Mouse (Mus musculus): ENCODE results near the gene Cct7. TPM values are rescaled to one million over a fixed set of nuclear protein-coding genes. Genes with fewer than 3 reads are reported as not detected.
"Not testable (repeated sequence)": the region's sequence is repeated elsewhere in the genome, so short reads cannot be mapped to it uniquely, and the experiment has no call there.

The Cct7 gene
- total and polyA plus RNA-seq, 2 experiments = 76.2 to 115 TPM

DNA sequence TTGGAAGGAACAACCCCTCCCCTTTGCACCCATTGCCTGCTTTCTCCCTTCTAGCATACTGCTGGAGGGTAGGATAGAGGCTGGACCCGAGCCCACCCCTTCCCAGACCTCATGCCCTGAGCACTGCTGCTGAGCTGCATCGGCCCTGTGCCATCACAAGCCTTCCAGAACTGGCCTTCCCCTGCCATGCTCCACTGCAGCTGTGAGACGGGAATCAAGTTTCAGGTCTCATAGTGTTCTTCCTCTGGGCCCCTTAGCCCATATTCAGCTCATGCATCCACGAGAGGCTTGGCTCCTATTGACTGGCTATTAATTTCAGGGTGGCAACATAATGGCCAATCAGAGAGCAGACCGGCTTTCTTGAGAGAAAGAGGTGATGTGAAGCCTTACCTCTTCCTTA is 6.0 kb upstream of the Cct7 start:
- Histone ChIP-seq H3K79me2 (ENCODE audit: control insufficient read depth, insufficient read depth, low read length) (no peaks in the 10 kb centered on the region; the same call in 1 of the 2 replicates), H3K27ac (replicated peaks; ENCODE audit: insufficient read depth, low read depth, low read length) (no peak overlapping the region), H3K4me3 (ENCODE audit: insufficient read depth, low read depth, low read length) (no peak overlapping the region), H3K4me1 (ENCODE audit: control insufficient read depth, insufficient read depth, low read length) (no peaks in the 10 kb centered on the region), H3K27me3 (ENCODE audit: control insufficient read depth, insufficient read depth, low read length) (no peaks in the 10 kb centered on the region), H3K9ac (ENCODE audit: low read depth, low read length) (no peak overlapping the region), H3K36me3 (ENCODE audit: control insufficient read depth, insufficient read depth, low read length) (no peaks in the 10 kb centered on the region; the same call in 1 of the 2 replicates)
- TF ChIP-seq POLR2A (IDR thresholded peaks at IDR 0.05; ENCODE audit: extremely low read depth, insufficient read depth, low read length) = no peak
- TF ChIP-seq CTCF (IDR thresholded peaks at IDR 0.05; ENCODE audit: low read depth, low read length) = no peak
- WGBS = 93% methylated on average over 5 of the region's 5 CpGs
- DNase-seq (ENCODE audit: extremely low read depth, low read depth, low spot score) = no peak

DNA sequence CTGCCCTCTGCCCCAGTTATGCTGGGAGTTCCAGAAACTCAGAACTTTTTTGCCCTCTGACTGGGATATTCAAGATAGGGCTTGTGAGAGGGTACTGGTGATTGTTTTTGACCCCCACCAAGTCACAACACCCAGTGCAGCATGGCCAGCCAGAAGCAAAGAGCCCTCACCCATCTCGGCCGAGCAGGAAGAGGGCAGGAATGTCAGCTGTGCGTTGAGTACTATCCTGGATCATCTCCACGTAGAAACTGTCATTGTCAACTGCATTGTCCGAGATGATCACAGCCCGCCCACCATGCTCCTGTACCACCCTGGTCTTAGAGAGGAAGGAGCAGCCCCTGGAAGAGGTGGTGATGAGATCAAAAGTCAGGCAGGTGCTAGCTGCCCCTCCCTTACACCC is 4.0 kb upstream of the Cct7 start:
- H3K27me3 ChIP-seq (ENCODE audit: control insufficient read depth, insufficient read depth, low read length) = no peaks in the 10 kb centered on the region
- no peaks in the 10 kb centered on the region; the same call in 1 of the 2 replicates for H3K36me3 ChIP-seq (ENCODE audit: control insufficient read depth, insufficient read depth, low read length)
- 94% methylated on average over 6 of the region's 6 CpGs for WGBS
- TF ChIP-seq CTCF (IDR thresholded peaks at IDR 0.05; ENCODE audit: low read depth, low read length) (no peak), POLR2A (IDR thresholded peaks at IDR 0.05; ENCODE audit: extremely low read depth, insufficient read depth, low read length) (no peak)
- no peak for DNase-seq (ENCODE audit: extremely low read depth, low read depth, low spot score)
- no peak overlapping the region for H3K9ac ChIP-seq (ENCODE audit: low read depth, low read length)
- H3K27ac ChIP-seq (replicated peaks; ENCODE audit: insufficient read depth, low read depth, low read length) = no peak overlapping the region
- H3K4me1 ChIP-seq (ENCODE audit: control insufficient read depth, insufficient read depth, low read length) = peaks cover 3% of the 10 kb centered on the region
- H3K4me3 ChIP-seq (ENCODE audit: insufficient read depth, low read depth, low read length) = no peak overlapping the region
- peaks cover 3% of the 10 kb centered on the region; the same call in 1 of the 2 replicates for H3K79me2 ChIP-seq (ENCODE audit: control insufficient read depth, insufficient read depth, low read length)

DNA sequence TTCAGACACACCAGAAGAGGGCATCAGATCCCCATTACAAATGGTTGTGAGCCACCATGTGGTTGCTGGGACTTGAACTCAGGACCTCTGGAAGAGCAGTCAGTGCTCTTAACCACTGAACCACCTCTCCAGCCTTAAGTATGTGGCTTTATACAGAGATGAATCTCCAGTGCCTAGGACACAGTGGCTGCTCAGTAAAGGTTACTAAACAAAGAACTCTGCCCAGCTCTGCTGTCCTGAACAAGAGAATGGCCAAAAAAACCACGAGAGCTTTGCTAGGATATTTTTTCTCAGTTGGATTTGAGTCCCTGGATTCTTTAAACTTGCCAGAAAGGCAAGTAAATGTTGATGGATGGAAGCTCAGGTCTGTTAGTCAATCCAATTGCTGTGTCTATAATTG is 1.2 kb upstream of the Cct7 start:
- not testable (repeated sequence) for H3K27me3 ChIP-seq (ENCODE audit: control insufficient read depth, insufficient read depth, low read length); H3K36me3 ChIP-seq (ENCODE audit: control insufficient read depth, insufficient read depth, low read length); H3K27ac ChIP-seq (replicated peaks; ENCODE audit: insufficient read depth, low read depth, low read length); H3K4me3 ChIP-seq (ENCODE audit: insufficient read depth, low read depth, low read length); DNase-seq (ENCODE audit: extremely low read depth, low read depth, low spot score); H3K9ac ChIP-seq (ENCODE audit: low read depth, low read length)
- peaks cover 18% of the 10 kb centered on the region for H3K79me2 ChIP-seq (ENCODE audit: control insufficient read depth, insufficient read depth, low read length)
- peaks cover 14% of the 10 kb centered on the region for H3K4me1 ChIP-seq (ENCODE audit: control insufficient read depth, insufficient read depth, low read length)
- WGBS = 46% methylated on average over 1 of the region's 1 CpGs

DNA sequence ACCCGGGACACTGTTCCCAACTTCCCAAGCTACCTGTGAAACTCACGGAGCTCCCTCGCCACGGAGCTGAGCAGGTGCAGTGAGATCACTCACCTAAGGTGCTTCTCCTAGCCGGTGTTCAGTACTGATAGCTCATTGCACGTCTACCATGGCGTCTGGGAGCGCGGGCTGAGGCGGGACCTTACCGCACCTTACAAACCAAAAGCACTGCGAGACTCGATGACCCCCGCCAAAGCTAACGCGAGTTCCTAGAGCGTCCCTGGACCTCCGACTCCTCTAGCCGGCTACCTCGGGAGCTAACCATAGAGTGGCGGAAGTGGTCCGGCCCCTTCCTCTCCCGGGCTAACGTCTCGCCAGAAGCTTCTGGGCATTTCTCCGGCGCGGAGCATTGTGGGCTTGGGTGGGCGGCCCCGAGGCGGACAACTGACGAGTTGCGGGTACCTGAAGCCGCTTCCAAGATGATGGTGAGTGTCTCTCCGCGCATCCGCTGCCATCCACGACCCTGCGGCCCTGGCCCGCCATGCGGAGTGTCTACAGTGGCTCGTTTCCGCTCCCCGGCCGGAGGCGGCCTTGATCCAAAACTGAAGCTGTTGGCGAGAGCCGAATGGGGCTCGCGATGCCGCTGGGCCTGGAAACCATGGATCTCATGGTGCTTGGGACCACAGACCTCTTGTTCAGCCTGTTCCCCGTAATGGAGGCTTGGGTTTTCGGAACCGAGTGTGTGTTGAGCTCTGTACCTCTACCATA is 523 bp downstream of the Cct7 start, which contains the start of gene Pradc1:
Gene Pradc1, minus strand, starts transcription at position 307 of the 747 bp plus-strand sequence.
- H3K27me3 ChIP-seq (ENCODE audit: control insufficient read depth, insufficient read depth, low read length) = no peaks in the 10 kb centered on the region
- H3K27ac ChIP-seq (replicated peaks; ENCODE audit: insufficient read depth, low read depth, low read length) = peak within 1 kb of the TSS; percentile 93
- no peaks in the 10 kb centered on the region for H3K36me3 ChIP-seq (ENCODE audit: control insufficient read depth, insufficient read depth, low read length)
- WGBS = under 1% methylated on average over 54 of the region's 54 CpGs
- peaks cover 27% of the 10 kb centered on the region for H3K79me2 ChIP-seq (ENCODE audit: control insufficient read depth, insufficient read depth, low read length)
- TF ChIP-seq CTCF (IDR thresholded peaks at IDR 0.05; ENCODE audit: low read depth, low read length) (no peak), POLR2A (IDR thresholded peaks at IDR 0.05; ENCODE audit: extremely low read depth, insufficient read depth, low read length) (peak; percentile 59)
- peak; percentile 95 for DNase-seq (ENCODE audit: extremely low read depth, low read depth, low spot score)
- peak within 1 kb of the TSS; percentile 91 for H3K9ac ChIP-seq (ENCODE audit: low read depth, low read length)
- H3K4me1 ChIP-seq (ENCODE audit: control insufficient read depth, insufficient read depth, low read length) = peaks cover 19% of the 10 kb centered on the region
- H3K4me3 ChIP-seq (ENCODE audit: insufficient read depth, low read depth, low read length) = peak within 1 kb of the TSS; percentile 90

DNA sequence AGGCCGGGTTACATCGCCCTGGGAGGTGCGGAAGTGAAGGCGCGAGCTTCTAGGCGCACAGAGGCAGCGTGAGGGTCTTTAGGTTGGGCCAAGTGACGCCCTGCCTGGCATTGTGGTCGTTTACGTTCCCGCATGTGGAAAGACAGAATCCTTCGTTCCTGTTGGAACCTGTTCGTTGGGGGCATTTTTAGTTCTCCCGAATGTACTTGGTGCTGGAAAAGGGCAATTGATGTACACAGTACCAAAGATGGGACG is 1.0 kb downstream of the Cct7 start:
- Histone ChIP-seq H3K79me2 (ENCODE audit: control insufficient read depth, insufficient read depth, low read length) (peaks cover 29% of the 10 kb centered on the region), H3K4me1 (ENCODE audit: control insufficient read depth, insufficient read depth, low read length) (peaks cover 23% of the 10 kb centered on the region), H3K9ac (ENCODE audit: low read depth, low read length) (peak overlapping the region; percentile 83), H3K27me3 (ENCODE audit: control insufficient read depth, insufficient read depth, low read length) (no peaks in the 10 kb centered on the region), H3K36me3 (ENCODE audit: control insufficient read depth, insufficient read depth, low read length) (no peaks in the 10 kb centered on the region), H3K27ac (replicated peaks; ENCODE audit: insufficient read depth, low read depth, low read length) (peak overlapping the region; percentile 30), H3K4me3 (ENCODE audit: insufficient read depth, low read depth, low read length) (peak overlapping the region; percentile 90)
- WGBS = under 1% methylated on average over 15 of the region's 15 CpGs
- no peak for DNase-seq (ENCODE audit: extremely low read depth, low read depth, low spot score)
- TF ChIP-seq POLR2A (IDR thresholded peaks at IDR 0.05; ENCODE audit: extremely low read depth, insufficient read depth, low read length) = no peak
- no peak for TF ChIP-seq CTCF (IDR thresholded peaks at IDR 0.05; ENCODE audit: low read depth, low read length)

DNA sequence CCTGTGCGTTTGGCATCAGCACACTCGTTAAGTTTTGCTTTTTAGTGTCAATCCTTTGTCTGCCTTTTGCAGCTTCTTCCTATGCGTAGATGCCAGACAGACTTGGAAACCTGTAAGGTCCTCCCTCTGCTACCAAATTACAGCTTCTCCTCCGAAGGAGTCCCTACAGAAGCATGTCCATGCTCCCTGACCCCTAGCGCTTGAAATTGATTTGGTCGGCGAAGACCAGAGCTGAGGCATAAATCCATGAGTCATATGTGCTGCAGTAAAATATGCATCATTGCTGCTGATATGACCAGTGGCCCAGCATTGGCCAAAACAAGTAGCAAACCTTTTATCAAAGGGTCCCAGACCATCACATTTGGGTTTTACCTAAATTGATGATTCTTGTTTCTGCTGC is 1.5 kb downstream of the Cct7 start:
- peak; percentile 17 for DNase-seq (ENCODE audit: extremely low read depth, low read depth, low spot score)
- Histone ChIP-seq H3K4me1 (ENCODE audit: control insufficient read depth, insufficient read depth, low read length) (peaks cover 25% of the 10 kb centered on the region), H3K36me3 (ENCODE audit: control insufficient read depth, insufficient read depth, low read length) (no peaks in the 10 kb centered on the region), H3K4me3 (ENCODE audit: insufficient read depth, low read depth, low read length) (peak overlapping the region; percentile 90), H3K27ac (replicated peaks; ENCODE audit: insufficient read depth, low read depth, low read length) (no peak overlapping the region), H3K27me3 (ENCODE audit: control insufficient read depth, insufficient read depth, low read length) (no peaks in the 10 kb centered on the region), H3K79me2 (ENCODE audit: control insufficient read depth, insufficient read depth, low read length) (peaks cover 31% of the 10 kb centered on the region), H3K9ac (ENCODE audit: low read depth, low read length) (peak overlapping the region; percentile 83)
- TF ChIP-seq CTCF (IDR thresholded peaks at IDR 0.05; ENCODE audit: low read depth, low read length) = no peak
- TF ChIP-seq POLR2A (IDR thresholded peaks at IDR 0.05; ENCODE audit: extremely low read depth, insufficient read depth, low read length) = no peak
- 4% methylated on average over 7 of the region's 7 CpGs for WGBS

All from liver, adult 2 months (tissue).